Mouse (Mus musculus) MEL-GATA-1-ER (cell line): Measurements from ENCODE around the gene Sorcs1.

Experiments used
- DNase-seq: peaks from one replicate; pipeline ENCODE4 v3.0.0-alpha.2; 2012; ENCODE audit warnings: low read depth; ENCODE audit errors: extremely low read depth

Gene Sorcs1

DNA sequence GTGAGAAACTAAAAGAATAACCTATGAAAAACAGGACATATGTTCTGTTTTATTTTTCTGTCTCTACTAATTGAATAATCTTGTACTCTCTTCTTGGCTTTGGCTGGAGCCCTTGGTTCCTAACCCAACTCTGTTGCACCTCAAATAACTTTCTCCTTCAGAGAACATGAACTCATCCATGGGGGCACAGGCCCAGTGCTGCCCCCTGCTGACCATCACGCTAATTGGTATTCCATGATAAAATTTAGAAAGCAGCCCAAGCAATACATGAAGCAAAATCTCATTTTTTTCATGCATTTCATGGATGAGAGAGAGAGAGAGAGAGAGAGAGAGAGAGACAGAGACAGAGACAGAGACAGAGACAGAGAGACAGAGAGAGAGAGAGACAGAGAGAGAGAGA, 255.5 kb downstream of the Sorcs1 start:
- no peak for DNase-seq

DNA sequence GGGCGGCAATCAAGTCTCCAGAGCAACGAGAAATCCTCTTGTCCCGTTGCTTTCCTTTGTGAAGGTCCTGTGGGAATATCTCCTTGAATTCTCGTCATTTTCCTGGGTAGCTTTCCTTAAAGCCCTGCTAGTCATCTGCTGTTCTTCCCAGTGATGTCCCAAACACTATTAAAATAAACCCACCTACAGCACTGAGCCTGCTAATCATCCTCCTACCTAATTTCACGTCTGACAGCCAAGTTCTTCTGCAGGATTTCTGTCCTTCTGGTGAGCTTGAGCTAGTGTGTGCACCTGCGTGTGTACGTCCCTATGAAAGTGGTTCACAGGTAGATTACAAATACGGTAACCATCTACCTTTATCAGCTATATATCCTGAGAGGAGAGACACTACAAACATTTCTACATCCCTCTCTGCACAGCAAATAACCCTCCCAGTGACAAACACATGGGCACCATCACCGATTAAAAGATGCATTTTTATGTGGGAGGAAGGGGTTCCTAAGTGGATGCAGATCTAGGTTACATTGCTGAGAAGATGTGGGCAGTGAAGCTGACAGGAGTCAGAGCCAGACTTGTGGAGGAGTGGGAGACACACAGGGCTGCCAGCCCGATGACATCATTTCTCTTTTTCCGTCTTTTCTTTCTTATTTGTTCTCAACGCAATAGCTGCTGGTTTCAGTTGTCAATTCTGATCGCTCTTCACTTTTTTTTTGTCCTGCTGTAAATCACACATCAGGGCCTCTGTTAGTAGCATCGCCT, 259.3 kb downstream of the Sorcs1 start:
- DNase-seq = no peak

DNA sequence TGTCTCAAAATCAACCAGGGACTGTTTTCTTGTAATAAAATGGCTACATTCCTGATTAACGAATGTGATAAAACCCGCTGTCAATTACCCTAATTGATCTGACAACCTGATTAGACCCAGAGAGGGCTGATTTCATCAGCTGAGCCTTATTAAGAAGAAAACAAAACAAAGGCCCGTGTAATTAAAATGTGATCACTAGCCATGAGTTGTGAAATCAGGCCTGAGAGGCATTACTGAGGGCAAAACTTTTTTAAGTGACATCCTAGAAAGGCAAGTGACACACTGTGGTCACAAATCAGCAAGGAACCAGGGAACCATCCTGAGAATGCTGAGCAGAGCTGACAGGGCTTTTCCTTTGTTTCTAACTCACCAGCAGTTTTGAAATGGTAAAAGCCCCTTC, 267.9 kb downstream of the Sorcs1 start:
- no peak for DNase-seq

DNA sequence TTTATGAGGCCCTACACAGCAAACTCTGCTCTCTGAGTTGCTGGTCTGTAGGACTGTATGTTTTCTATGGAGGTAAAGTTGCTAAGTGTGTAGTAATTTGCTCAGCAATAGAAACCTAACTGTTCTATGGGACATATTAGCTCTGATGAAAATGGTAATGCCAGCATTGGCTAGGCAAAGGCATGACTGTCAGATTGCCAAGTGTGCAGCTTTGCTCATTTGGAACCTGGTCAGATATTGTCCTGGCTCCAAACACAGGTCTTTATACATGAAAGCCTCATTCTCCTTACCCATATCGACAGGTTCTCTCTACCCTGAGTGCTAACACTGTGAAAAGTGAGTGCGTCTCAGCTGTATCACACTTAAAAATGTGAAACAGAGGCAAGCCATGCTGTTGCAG, 280.1 kb downstream of the Sorcs1 start:
- no peak for DNase-seq

DNA sequence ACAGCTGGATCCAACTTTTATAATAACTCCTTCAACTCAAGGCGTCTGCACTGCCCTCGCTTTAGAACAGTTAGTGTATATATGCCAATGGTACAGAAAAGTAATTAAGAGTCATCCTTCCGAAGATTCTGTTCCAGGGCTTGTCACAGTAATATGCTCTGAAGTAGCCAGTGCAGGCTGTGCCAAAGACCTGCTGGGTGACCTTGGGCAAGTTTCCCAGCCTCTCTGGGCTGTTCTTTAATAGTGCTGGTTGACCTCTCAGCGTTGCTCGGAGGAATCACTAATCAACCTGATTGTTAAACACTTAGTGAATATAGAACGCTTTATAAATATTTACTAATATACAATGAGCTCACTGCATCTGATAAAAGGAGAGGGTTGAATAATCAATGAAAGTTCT, 282.7 kb downstream of the Sorcs1 start:
- DNase-seq = no peak

DNA sequence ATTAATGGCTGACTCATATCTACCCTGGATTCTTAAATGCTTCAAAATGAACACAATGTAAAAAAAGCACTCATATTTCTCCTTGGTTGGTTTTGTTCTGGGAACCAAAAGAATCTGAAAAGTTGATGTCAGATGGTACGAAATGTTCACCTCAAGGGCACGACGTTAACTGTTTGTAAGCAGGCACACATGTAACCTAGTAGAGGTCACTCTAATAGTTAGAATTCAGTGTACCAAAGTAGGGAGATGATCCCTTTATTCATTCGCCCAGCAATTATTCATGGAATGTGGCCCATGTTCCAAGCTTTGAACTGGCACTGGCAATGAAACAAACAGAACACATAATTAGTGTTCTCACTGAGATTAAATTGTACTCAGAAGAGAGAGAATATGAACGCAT, 284.3 kb downstream of the Sorcs1 start:
- DNase-seq = no peak

DNA sequence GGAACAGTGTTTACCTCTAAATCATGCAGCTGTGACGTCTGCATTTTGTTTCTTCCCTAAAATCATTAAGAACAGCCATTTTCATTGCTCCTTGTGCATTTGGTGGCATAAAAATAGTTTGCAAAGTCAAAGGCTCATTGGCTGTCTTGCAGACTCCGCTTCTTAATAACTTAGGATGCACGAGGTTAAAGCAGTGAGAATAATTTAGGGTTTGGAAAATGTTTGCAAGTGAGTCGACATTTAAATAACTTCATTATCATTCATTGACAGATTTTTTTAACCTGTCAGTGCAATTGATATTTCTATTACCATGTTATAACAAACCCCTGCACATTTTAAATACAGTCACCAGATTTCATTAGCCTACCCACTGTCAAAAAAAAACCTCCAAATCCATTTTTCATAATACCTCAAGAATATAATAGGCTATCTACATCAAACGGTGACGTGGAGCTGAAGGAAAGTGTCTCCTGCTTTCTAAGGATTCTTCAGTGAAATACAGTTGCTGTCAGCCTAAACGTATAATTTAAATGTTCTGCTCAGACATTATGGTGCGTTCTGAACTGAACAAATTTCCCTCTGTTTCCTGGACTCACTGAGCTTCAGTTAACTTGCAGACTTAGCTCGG, 288.4 kb downstream of the Sorcs1 start:
- no peak for DNase-seq

DNA sequence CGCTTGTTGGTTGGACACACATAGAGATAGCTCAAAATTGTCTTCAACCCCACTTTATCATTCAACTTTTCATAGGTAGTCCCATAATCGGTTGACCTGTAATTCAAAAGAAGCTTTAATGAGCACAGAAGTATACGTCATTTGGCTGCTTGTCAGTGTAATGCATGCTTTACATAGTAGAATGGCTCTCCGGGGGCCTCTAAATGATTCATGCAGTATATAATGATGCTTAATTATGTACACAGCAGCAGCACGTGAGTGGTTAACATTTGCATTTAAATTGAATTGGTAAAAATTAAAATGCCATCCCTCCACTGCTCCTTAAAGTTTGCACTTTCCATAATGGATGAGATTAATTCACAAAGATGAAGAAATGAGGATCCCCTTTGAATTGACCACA, 299.5 kb downstream of the Sorcs1 start:
- DNase-seq = no peak

DNA sequence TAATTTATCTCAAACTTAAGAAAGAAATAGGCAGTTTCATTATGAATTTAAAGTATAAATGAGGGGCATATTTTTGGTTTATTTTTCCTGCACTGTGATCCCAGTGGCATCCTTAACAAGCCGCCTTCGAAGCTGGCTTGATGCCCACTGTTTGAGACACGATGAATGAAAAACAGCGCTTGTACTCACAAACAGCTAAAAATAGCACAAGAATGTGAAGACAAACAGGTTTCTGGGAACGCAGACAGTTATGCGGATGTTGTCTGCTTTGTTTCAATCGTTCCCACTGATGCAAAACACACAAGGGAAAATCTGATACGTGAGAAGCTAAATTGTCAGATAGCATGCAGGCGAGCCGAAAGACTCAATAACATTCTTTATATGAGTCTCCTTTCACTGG, 303.7 kb downstream of the Sorcs1 start:
- no peak for DNase-seq

DNA sequence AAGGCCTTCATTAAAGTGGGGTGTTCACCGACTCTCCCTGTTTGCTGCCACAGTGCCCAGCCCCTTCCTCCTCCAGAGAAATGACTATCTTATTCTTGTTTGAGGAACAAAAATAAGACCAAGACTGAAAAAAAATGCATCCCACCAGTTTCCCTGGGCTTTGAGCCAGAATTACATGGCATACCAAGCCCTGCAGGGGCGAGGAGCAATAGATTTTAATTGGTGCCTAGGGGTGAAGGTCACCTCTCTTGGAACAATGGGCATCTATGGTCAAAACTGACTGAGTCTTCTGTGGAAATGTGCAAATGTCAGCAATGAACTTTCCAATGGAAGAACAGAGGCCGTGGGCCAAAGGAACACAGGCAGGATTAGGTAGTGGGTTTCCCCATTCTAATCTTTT, 312.0 kb downstream of the Sorcs1 start:
- no peak for DNase-seq

DNA sequence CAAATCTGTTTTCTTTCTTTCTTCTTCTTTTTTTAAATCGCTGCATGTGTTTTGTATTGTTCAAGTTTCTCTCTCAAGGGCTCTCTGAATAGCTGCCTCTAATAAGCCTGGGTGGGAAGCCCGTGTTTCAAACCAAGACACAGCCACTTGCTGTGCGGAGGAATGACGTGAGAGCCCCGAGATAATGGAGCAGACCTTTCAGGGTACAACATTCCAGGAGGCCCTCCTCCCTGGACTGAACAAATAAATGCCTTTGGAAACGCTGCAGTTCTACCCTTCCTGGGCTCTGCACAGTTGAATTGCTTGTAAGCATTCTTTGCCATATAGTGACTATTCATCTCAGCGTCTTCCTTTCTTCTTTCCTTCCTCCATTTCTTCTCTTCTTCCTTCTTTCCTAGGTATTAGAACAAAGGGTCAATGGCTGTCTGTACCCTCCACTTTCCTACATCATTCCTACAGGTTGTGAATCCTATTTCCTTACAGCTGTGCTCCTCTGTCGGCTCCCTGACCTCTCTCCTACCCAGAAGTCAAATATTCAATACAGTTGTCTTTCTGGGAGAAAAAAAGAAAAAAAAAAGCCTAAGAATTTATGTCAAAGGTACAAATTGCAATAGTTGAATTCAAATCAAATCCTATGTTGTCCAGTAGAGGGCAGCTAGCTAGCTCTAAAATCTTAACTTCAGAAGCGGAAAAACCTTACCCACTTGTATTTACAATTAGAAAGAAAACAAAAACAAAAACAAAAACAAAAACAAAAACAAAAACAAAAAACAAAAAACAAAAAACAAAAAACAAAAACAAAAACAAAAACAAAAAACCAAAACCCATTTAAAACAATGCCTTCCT, 315.6 kb downstream of the Sorcs1 start:
- DNase-seq = no peak

DNA sequence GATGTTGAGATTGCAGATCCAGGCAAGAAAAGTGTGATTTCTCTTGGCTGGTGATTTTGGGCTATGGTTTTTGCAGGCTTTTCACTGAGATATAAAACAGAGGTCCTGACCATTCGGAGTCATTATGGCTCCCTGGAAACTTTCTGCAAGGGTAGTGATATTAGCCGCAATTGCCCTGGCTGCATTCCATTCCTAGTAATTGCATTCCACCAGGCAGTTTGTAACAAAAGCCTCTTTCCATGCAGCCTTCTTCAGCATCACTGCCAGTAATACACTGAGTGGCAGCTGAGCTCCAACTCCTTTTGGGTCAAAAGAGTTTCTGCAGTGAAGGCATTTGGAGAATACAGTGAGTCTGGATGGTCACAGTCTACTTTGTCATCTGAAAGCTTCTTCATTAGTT, 319.9 kb downstream of the Sorcs1 start:
- DNase-seq = no peak

DNA sequence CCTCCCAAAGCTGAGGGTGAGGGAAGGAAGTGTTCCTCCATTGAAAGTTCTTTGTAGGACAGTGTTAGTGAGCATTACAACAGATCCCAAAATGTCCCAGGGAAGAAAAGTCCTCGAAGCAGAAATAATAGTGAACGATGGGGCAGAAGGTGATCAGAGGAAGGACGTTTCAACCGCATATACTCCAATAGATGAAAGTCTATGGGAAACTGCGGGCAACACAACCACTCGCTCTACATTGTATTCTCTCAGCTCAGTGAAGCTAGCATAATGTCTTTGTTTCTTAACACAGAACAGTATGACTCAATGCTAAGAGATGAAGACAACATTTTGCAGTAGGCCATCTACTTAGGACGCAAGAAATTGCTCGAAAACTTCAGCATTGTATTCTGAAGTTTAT, 339.2 kb downstream of the Sorcs1 start:
- DNase-seq = no peak

DNA sequence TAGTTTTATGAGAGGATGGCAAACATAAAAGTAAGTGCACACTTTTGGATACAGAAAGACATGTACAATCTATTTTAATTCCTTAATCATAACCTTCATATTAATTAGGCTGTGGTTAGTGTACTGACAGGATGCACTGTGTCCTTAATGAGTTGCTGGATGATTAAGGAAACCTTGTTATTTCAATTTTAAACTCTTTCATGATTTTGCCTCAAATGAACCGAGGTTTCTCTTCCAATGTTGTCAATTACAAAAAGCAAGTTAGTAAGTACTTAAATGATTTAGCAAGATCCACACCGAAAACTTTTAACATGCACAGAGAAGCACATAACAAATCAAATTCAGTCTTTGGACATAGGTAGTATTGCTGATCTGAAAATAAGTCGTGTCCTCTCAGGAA, 341.7 kb downstream of the Sorcs1 start:
- no peak for DNase-seq

DNA sequence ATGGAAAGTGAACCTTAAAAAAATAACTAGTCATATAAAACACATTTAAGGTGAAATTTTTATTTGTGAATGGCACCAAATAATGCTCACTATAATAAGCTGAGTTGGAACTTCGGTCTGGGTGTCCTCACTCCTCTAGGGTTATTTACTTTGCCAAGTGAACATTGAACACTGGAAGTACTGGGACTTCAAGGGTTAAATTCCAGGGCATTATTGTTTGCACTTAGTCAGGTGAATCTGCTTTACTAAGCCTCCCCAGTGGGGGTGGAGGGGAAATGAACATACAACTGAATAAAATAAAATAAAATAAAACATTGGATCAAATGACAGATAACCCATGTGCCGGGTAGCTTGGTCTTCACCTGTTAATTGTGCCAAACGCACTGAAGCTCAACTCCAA, 347.3 kb downstream of the Sorcs1 start:
- no peak for DNase-seq

DNA sequence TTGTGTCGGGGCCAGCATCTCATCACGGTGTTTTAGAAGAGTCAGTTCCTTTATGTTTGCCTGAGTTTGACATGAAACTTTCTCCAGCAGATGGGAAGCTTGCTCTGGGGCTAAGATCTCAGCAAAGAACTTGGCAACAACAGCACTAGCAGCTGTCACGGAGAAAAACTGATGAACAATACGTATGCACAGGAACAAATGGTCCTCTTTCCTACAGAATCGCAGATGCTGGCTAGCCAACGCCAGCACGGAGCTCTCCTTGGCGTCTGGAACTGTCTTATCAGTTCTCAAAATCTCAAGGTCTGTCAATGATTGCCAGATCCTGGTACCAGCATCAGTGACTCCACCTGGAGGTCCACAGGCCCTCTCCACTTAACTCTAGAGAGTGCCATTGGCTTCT, 350.6 kb downstream of the Sorcs1 start:
- DNase-seq = no peak

DNA sequence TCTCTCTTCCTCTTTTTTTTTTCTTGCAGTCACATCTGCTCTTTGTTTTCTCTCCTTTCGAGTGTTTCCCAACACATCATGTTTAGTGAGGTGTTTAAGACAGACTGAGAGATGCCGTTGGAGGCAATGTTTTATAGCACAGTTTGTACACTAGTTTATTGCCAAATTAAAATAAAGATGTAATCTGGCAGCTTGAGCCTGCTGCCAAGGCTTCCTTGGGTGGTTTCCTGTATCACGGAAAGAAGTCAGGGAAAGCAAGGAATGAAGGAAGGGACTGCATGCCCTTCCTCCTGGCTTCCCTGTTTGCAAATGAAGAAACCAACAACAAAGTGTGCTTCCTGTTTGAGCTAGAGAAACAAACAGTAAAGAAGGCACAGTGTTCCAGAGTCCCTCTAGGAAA, 352.3 kb downstream of the Sorcs1 start:
- no peak for DNase-seq

DNA sequence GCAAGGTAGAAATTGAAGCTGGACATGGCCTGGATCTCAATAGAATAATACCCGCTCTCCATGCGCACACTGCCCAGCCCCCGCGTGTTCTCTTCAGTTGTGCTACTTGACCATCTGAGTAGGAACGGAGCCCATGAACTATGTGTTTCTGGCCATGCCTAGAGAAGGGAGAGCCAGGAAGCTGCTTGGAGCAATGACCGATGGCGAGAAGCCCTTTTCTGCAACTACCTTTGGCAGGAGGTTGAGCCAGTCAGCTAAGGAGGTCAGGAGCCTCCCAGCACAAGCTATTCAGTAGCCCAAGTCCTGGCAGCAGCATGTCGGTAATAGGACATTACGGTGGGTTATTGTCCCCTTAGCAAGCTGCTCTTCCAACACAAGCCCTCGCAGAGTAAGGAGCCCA, 352.8 kb downstream of the Sorcs1 start:
- no peak for DNase-seq

DNA sequence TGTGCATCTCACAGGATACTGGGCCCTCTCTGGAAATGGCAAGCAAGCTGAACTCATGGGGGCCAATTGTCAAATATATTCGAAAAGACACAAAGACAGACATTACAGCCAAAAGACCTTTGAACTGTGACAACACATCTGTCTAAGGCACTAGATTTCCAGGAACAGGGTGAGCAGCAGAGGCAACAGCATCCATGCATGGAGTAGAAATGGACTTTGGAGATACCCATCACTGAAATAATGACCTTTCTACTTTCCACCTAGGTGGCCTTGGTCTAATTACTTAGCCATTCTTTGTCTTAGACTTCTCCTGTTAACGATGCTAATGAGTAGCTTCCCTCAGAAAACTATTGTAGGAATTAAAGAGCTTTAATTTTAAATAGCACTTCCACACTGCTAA, 371.4 kb downstream of the Sorcs1 start:
- no peak for DNase-seq

DNA sequence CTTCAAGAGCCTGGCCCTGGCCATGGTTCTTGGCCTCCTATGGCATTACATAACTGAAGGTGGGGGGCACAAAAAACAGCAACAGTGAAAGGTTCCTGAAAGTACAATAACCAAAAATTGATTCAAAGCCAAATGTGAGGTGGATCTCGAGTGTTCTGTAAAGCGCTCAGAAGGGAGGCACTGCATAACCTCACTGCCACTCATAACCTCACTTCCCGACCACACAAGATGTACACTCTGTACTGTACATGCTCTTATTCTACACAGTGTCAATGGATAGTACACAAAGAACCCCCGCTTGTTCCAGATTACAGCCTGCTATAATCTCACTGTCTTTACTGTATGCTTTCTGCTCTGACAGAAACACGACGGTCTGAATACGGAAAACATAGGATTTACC, 384.2 kb downstream of the Sorcs1 start:
- DNase-seq = no peak

DNA sequence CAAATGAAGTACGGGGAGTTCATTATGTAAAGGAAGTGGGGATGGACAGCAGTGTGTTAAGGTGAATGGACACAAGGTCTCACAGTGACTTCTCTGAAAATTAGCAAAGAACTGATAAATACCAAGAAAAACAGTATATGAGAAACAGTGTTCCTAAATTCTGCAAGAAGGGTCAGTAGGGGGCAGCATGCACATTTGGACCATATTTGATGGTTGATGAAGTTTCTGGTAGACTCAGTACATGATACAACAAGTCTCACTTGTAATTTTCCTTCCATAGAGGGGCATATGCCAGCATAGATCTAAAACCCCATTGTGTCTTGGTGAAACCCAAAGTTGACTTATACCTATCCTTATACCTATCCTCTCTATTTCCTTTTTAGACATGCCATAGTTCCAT, 414.0 kb downstream of the Sorcs1 start:
- DNase-seq = no peak

DNA sequence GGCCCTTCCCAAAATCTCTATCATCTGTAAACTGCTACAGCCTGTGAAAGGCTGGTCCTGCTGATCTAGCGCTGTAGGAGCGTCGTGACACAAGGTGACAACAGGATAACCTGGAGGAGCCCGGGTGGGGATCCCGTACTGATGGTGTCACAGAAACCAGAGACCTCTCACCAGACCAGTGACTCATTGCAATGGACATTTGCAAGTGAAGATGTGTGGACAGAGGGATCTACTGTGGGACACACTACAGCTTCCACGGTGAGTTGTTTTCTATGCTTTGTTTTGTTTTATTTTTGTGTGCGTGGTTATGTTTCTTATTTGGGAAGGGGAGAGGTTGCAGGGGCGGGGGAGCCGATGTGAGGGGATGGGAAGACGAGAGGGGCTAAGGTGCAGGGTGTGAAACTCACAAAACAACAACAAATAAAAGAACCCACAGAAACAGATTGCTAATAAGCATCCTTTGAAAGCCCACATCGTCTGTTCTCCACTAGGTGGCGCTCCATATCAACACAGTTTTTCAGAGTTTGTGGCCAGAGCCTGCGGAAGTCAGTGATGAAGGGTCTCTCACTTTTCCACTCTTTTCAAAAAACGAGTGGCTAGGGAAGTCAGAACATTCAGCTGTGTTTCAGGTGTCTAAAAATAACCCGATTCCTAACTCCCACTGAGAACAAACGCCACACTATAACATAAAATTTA, 419.6 kb downstream of the Sorcs1 start:
- peak; percentile 1 for DNase-seq
